Mouse (Mus musculus) CH12.LX (cell line): Measurements from ENCODE around the gene Atp23. TPM values are rescaled to one million over a fixed set of nuclear protein-coding genes. Genes with fewer than 3 reads are reported as not detected.

Experiments used
- DNase-seq: peaks from one replicate; pipeline ENCODE4 v3.0.0-alpha.2; 2013; ENCODE audit errors: extremely low read depth
- H3K27ac ChIP-seq: 2 replicates; pipeline ENCODE4 v1.5.1; 2012; ENCODE audit warnings: low read depth, mild to moderate bottlenecking, control low read depth, moderate library complexity; ENCODE audit not compliant: insufficient read depth
- H3K27me3 ChIP-seq: replicated peaks from 2 replicates; pipeline ENCODE3; 2012; ENCODE audit warnings: inconsistent platforms
- H3K36me3 ChIP-seq, 2 experiments: replicated peaks in 1 of 2; 2 replicates each; pipeline versions ENCODE3 to v1.6.1; 2012; ENCODE audit warnings: inconsistent platforms in 1 of 2, low read length in 1 of 2, mild to moderate bottlenecking in 1 of 2, mixed read lengths in 1 of 2, moderate library complexity in 1 of 2; ENCODE audit not compliant: control insufficient read depth in 1 of 2, insufficient read depth in 1 of 2
- H3K4me1 ChIP-seq, 2 experiments: 2 replicates each; pipeline ENCODE4 v1.6.1; 2012; ENCODE audit warnings: inconsistent platforms in 1 of 2, moderate library complexity in 1 of 2; ENCODE audit not compliant: insufficient read depth in 2 of 2, control insufficient read depth in 1 of 2
- H3K4me2 ChIP-seq: 2 replicates; pipeline ENCODE4 v1.6.1; 2012; ENCODE audit warnings: low read depth, mild to moderate bottlenecking, control low read depth; ENCODE audit not compliant: poor library complexity, insufficient read depth, severe bottlenecking
- H3K4me3 ChIP-seq, 3 experiments: fragments of 150-350 bp in 1 of 3; sonication (generic) in 1 of 3; replicated peaks in 1 of 3; 2 replicates each; pipeline versions ENCODE3 to v1.5.1; 2011 to 2012; ENCODE audit warnings: low read depth in 2 of 3, low read length in 2 of 3, mild to moderate bottlenecking in 2 of 3, moderate library complexity in 2 of 3, control low read depth in 1 of 3, improper control_type of control experiment in 1 of 3, inconsistent platforms in 1 of 3, mixed read lengths in 1 of 3; ENCODE audit not compliant: poor library complexity in 1 of 3
- H3K79me2 ChIP-seq: replicated peaks from 2 replicates; pipeline ENCODE4 v1.6.1; 2012; ENCODE audit warnings: mild to moderate bottlenecking, moderate library complexity; ENCODE audit not compliant: control insufficient read depth, poor library complexity, insufficient read depth, severe bottlenecking; ENCODE audit errors: extremely low read depth
- H3K9ac ChIP-seq: 2 replicates; pipeline ENCODE4 v1.6.1; 2012; ENCODE audit warnings: low read depth, mild to moderate bottlenecking, control low read depth, moderate library complexity; ENCODE audit not compliant: insufficient read depth
- H3K9me3 ChIP-seq: replicated peaks from 2 replicates; pipeline ENCODE3; 2012; ENCODE audit warnings: low read length, inconsistent platforms, mixed read lengths
- BHLHE40 ChIP-seq: IDR thresholded peaks from 2 replicates; pipeline ENCODE4 v1.6.1; 2011; ENCODE audit warnings: mild to moderate bottlenecking, low read depth, low read length, improper control_type of control experiment
- CTCF ChIP-seq, 2 experiments: IDR thresholded peaks in 1 of 2; conservative IDR thresholded peaks in 1 of 2; 2 replicates each; pipeline ENCODE4 v1.5.1; 2011 to 2012; ENCODE audit warnings: low read depth in 2 of 2, low read length in 2 of 2, improper control_type of control experiment in 1 of 2, inconsistent platforms in 1 of 2, mild to moderate bottlenecking in 1 of 2, moderate library complexity in 1 of 2
- EP300 ChIP-seq: IDR thresholded peaks from 2 replicates; pipeline ENCODE4 v1.6.1; 2011; ENCODE audit warnings: low read length, improper control_type of control experiment
- HCFC1 ChIP-seq: IDR thresholded peaks from 2 replicates; pipeline ENCODE4 v1.6.1; 2012; ENCODE audit warnings: low read depth, mild to moderate bottlenecking, inconsistent platforms, low read length, improper control_type of control experiment
- JUND ChIP-seq: conservative IDR thresholded peaks from 2 replicates; pipeline ENCODE4 v1.6.1; 2011; ENCODE audit warnings: low read depth, low read length, improper control_type of control experiment
- MAX ChIP-seq: IDR thresholded peaks from 2 replicates; pipeline ENCODE4 v1.6.1; 2011; ENCODE audit warnings: low read length, improper control_type of control experiment
- MAZ ChIP-seq: IDR thresholded peaks from 2 replicates; pipeline ENCODE4 v1.6.1; 2012; ENCODE audit warnings: low read depth, mild to moderate bottlenecking, inconsistent platforms, low read length, improper control_type of control experiment, moderate library complexity
- MYC ChIP-seq: IDR thresholded peaks from 2 replicates; pipeline ENCODE4 v1.6.1; 2011; ENCODE audit warnings: low read depth, mild to moderate bottlenecking, improper control_type of control experiment, low read length
- SMC3 ChIP-seq: IDR thresholded peaks from 2 replicates; pipeline ENCODE4 v1.6.1; 2011; ENCODE audit warnings: low read depth, low read length, improper control_type of control experiment
- TBP ChIP-seq: conservative IDR thresholded peaks from 2 replicates; pipeline ENCODE4 v1.6.1; 2011; ENCODE audit warnings: low read depth, low read length, improper control_type of control experiment
- USF2 ChIP-seq: conservative IDR thresholded peaks from 2 replicates; pipeline ENCODE4 v1.6.1; 2011; ENCODE audit warnings: low read depth, low read length, improper control_type of control experiment
- dilution Hi-C: fragments of 300-500 bp; cut with MboI; formaldehyde crosslinking; loops from 2 replicates; pipeline ENCODE4 v1.14.3; 2020; ENCODE audit warnings: low sequenced_read_pairs; ENCODE audit not compliant: extremely low pct_unique_long_range_greater_than_20kb, extremely low pct_ligation_motif_present
- in situ Hi-C: fragments of 300-500 bp; cut with MboI; formaldehyde crosslinking; loops from 3 replicates; pipeline ENCODE4 v1.14.3; 2019; ENCODE audit warnings: low sequenced_read_pairs, low pct_ligation_motif_present, low pct_unique_long_range_greater_than_20kb, mixed read lengths
- polyA plus RNA-seq: library from polyadenylated mRNA; unstranded; fragments of >175 nt; gene quantifications from 2 replicates; pipeline ENCODE4 v1.2.1, GENCODE M21; 2012; ENCODE audit warnings: low read depth; ENCODE audit not compliant: insufficient read length
- total RNA-seq, 2 experiments: library from RNA; depleted of rRNA; stranded (reverse); fragments of 300-350 nt in 1 of 2; fragments of >200 nt in 1 of 2; gene quantifications; 2 replicates each; pipeline ENCODE4 v1.2.3; 2012 to 2014

Gene Atp23
- total and polyA plus RNA-seq, 3 experiments, result 16.7 to 18.9 (median 17.2) TPM

DNA sequence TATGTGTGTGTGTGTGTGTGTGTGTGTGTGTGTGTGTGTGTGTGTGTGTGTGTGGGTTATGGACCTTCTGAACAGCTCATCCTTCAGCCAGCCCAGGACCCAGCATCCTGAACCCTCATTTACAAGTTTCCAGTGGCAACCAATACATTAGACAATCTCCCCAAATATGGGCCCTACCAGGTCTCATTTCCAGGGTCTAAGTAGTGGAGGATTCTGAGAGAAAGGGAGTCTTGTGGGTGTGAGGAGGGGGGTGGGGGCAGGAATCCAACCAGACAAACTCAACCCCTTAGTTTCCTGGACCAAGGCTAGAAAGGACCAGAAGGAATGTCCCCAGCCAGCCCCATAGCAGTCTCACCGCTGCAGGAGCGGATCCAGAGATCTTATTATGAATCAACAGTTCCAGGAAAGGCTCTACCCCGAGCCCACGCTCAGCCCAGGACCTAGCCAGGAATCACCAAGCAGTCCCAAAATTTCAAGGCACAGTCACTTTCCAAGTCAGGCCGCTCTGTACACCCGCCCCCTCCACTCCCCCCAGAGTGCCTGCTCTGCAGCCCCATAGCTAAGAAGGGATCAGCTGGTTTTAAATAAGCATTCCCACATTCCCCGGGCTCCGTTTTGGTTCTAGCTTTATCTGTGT, 30.1 kb upstream of the Atp23 start:
- dilution Hi-C loops, result no loop called here
- TF ChIP-seq USF2 (no peak), TBP (no peak)
- TF ChIP-seq, all 38 proteins: peak for 0
- H3K4me1 ChIP-seq, result peaks cover 0 to 29% of the 10 kb centered on the region in 2 experiments; a peak in 2 of 4 replicates
- no peaks in the 10 kb centered on the region for H3K9me3 ChIP-seq
- H3K36me3 ChIP-seq, result no peaks in the 10 kb centered on the region
- H3K4me3 ChIP-seq, result no peak overlapping the region
- no peak overlapping the region for H3K4me2 ChIP-seq
- DNase-seq, result no peak
- H3K27ac ChIP-seq, result no peak overlapping the region
- peaks cover 3% of the 10 kb centered on the region for H3K27me3 ChIP-seq
- in situ Hi-C loops, result no loop called here
- H3K9ac ChIP-seq, result no peak overlapping the region
- no peaks in the 10 kb centered on the region for H3K79me2 ChIP-seq

DNA sequence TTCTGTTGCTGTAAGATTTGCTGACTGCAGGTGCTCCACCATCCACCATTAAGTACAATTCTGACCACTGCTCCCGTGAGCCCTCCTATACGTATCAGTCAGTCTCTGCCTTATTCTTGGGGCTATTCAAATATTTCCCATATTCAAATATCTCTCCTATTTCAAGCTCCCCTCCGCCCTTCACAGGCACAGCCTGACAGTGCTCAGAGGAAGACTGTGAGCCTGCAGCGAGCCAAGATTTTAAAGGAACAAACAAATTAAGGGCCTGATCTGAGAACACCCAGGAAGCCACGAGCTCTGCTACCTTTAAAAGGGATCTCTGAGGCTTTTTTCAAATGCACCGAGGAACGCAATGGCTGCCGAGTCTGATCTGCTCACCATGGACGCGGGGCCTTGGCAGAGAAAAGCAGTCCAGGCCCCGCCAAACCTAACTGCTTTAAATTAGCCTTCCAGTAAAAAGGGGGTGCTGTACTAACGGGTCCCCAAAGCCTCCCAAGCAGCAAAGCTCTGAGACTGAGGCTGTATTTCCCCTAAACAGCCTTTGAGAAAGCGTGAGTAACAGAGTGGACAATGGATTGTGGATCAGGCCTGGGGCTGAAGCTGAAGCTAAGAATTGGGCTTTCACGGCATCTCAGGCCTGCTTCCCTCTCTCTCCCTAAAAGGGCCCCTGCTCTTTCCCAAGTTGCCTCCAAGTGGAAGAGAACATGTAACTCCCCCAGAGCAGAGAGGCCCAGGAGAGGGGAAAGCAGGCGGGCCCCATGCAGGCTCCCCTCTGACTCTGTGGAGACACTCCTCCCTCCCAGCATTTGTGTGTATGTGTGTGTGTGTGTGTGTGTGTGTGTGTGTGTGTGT, 29.3 kb upstream of the Atp23 start:
- in situ Hi-C loops (no loop called here), dilution Hi-C loops (no loop called here)
- H3K79me2 ChIP-seq, result no peaks in the 10 kb centered on the region
- H3K4me3 ChIP-seq, result no peak overlapping the region
- no peaks in the 10 kb centered on the region for H3K36me3 ChIP-seq
- peak; percentile 39 for DNase-seq
- no peak overlapping the region for H3K4me2 ChIP-seq
- TF ChIP-seq BHLHE40 (0 out of 2 replicates have a peak, but pooled peaks have one; percentile 17), TBP (no peak), HCFC1 (no peak), MYC (no peak), EP300 (no peak), JUND (no peak), MAX (no peak)
- H3K9ac ChIP-seq, result no peak overlapping the region
- no peak overlapping the region for H3K27ac ChIP-seq
- H3K9me3 ChIP-seq, result no peaks in the 10 kb centered on the region
- H3K27me3 ChIP-seq, result peaks cover 3% of the 10 kb centered on the region
- H3K4me1 ChIP-seq, result peaks cover 0 to 22% of the 10 kb centered on the region in 2 experiments; a peak in 2 of 4 replicates

DNA sequence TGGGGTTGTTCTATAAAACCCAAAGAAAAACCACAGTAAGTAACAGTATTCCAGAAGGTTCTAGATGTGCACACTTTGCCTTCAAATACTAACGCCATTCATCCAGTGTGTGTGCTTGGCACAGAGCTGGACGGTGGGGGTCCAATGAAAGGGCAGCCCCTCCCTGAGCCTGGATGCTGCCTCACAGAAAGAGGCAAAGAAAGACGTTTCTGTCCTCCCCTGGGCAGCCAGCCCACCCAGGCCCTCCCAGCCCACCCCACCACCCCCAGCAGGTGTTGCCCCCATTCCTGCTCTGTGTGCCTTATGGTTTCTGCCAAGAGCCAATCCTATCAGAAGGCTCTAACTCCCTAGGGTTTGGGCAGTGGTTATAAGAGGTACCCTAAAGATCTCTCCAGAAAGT, 28.4 kb upstream of the Atp23 start:
- H3K4me3 ChIP-seq, result no peak overlapping the region
- no peaks in the 10 kb centered on the region for H3K9me3 ChIP-seq
- peaks cover 3% of the 10 kb centered on the region for H3K27me3 ChIP-seq
- dilution Hi-C loops (no loop called here), in situ Hi-C loops (no loop called here)
- H3K36me3 ChIP-seq, result no peaks in the 10 kb centered on the region
- H3K27ac ChIP-seq, result no peak overlapping the region
- H3K4me1 ChIP-seq, result peaks cover 0 to 17% of the 10 kb centered on the region in 2 experiments; a peak in 2 of 4 replicates
- no peak for DNase-seq
- TF ChIP-seq CTCF (conservative IDR thresholded peaks at IDR 0.05 in 1 of 2, IDR thresholded peaks at IDR 0.05 in 1 of 2; ENCODE audit: low read depth in 2 of 2, low read length in 2 of 2) (no peak), MAZ (no peak), SMC3 (no peak)
- H3K9ac ChIP-seq, result no peak overlapping the region
- no peak overlapping the region for H3K4me2 ChIP-seq
- no peaks in the 10 kb centered on the region for H3K79me2 ChIP-seq
